Mouse (Mus musculus): Measurements from ENCODE around the gene Nkg7. TPM values are rescaled to one million over a fixed set of nuclear protein-coding genes. Genes with fewer than 3 reads are reported as not detected.

Gene Nkg7
- polyA plus RNA-seq, 1 experiment from 2014 or later = not detected

GRCm38 (mm10) chr7:43427406-43427805 lies 9.5 kb upstream of the Nkg7 start, which contains the start of gene Lim2:
Lim2 (plus strand) TSS chr7:43427670.
- H3K36me3 ChIP-seq = no peaks in the 10 kb centered on the region
- no peak within 1 kb of the TSS for H3K4me3 ChIP-seq
- no peaks in the 10 kb centered on the region for H3K27me3 ChIP-seq
- H3K4me2 ChIP-seq (replicated peaks) = no peak within 1 kb of the TSS
- H3K9ac ChIP-seq = no peak within 1 kb of the TSS
- WGBS = 81% methylated on average over 8 of the region's 8 CpGs
- no peak within 1 kb of the TSS for H3K27ac ChIP-seq
- H3K9me3 ChIP-seq (replicated peaks) = no peaks in the 10 kb centered on the region
- peaks cover 4% of the 10 kb centered on the region; the same call in 1 of the 2 replicates for H3K4me1 ChIP-seq
- ATAC-seq (ENCODE audit: low FRiP score) = no peak

GRCm38 (mm10) chr7:43429500-43429899 lies 7.4 kb upstream of the Nkg7 start:
- WGBS = 59% methylated on average over 4 of the region's 4 CpGs
- no peak overlapping the region for H3K4me2 ChIP-seq (replicated peaks)
- H3K4me1 ChIP-seq = no peaks in the 10 kb centered on the region
- H3K9ac ChIP-seq = no peak overlapping the region
- no peak overlapping the region for H3K4me3 ChIP-seq
- no peaks in the 10 kb centered on the region for H3K9me3 ChIP-seq (replicated peaks)
- H3K36me3 ChIP-seq = no peaks in the 10 kb centered on the region
- no peak for ATAC-seq (ENCODE audit: low FRiP score)
- H3K27ac ChIP-seq = no peak overlapping the region
- no peaks in the 10 kb centered on the region for H3K27me3 ChIP-seq

GRCm38 (mm10) chr7:43432891-43433290 lies 4.0 kb upstream of the Nkg7 start:
- no peak overlapping the region for H3K4me2 ChIP-seq (replicated peaks)
- no peaks in the 10 kb centered on the region for H3K9me3 ChIP-seq (replicated peaks)
- H3K9ac ChIP-seq = no peak overlapping the region
- no peaks in the 10 kb centered on the region for H3K36me3 ChIP-seq
- no peak for ATAC-seq (ENCODE audit: low FRiP score)
- no peaks in the 10 kb centered on the region for H3K27me3 ChIP-seq
- H3K4me1 ChIP-seq = no peaks in the 10 kb centered on the region
- H3K27ac ChIP-seq = no peak overlapping the region
- WGBS = 79% methylated on average over 4 of the region's 4 CpGs
- H3K4me3 ChIP-seq = no peak overlapping the region

GRCm38 (mm10) chr7:43434676-43435075 lies 2.2 kb upstream of the Nkg7 start:
- Histone ChIP-seq H3K36me3 (no peaks in the 10 kb centered on the region), H3K4me1 (no peaks in the 10 kb centered on the region), H3K4me2 (replicated peaks) (no peak overlapping the region), H3K27me3 (no peaks in the 10 kb centered on the region), H3K27ac (no peak overlapping the region), H3K9me3 (replicated peaks) (no peaks in the 10 kb centered on the region), H3K4me3 (no peak overlapping the region), H3K9ac (no peak overlapping the region)
- no peak for ATAC-seq (ENCODE audit: low FRiP score)
- 86% methylated on average over 5 of the region's 5 CpGs for WGBS

GRCm38 (mm10) chr7:43438611-43439010 lies 1.7 kb downstream of the Nkg7 start:
- H3K9ac ChIP-seq = no peak overlapping the region
- H3K36me3 ChIP-seq = no peaks in the 10 kb centered on the region
- no peak overlapping the region for H3K4me3 ChIP-seq
- H3K27me3 ChIP-seq = no peaks in the 10 kb centered on the region
- H3K4me1 ChIP-seq = peaks cover 8% of the 10 kb centered on the region
- H3K4me2 ChIP-seq (replicated peaks) = no peak overlapping the region
- H3K27ac ChIP-seq = no peak overlapping the region
- WGBS = 87% methylated on average over 4 of the region's 4 CpGs
- H3K9me3 ChIP-seq (replicated peaks) = no peaks in the 10 kb centered on the region
- no peak for ATAC-seq (ENCODE audit: low FRiP score)

GRCm38 (mm10) chr7:43440482-43440881 lies 3.6 kb downstream of the Nkg7 start, which contains the start of gene Cldnd2:
Cldnd2 (plus strand) TSS chr7:43440782.
- no peak within 1 kb of the TSS for H3K4me3 ChIP-seq
- H3K4me1 ChIP-seq = peaks cover 18% of the 10 kb centered on the region
- 84% methylated on average over 6 of the region's 6 CpGs for WGBS
- ATAC-seq (ENCODE audit: low FRiP score) = no peak
- H3K36me3 ChIP-seq = no peaks in the 10 kb centered on the region
- H3K27me3 ChIP-seq = no peaks in the 10 kb centered on the region
- no peak within 1 kb of the TSS for H3K4me2 ChIP-seq (replicated peaks)
- no peak within 1 kb of the TSS for H3K9ac ChIP-seq
- no peaks in the 10 kb centered on the region for H3K9me3 ChIP-seq (replicated peaks)
- H3K27ac ChIP-seq = no peak within 1 kb of the TSS

GRCm38 (mm10) chr7:43441071-43441470 lies 4.2 kb downstream of the Nkg7 start:
- no peak overlapping the region for H3K4me2 ChIP-seq (replicated peaks)
- no peaks in the 10 kb centered on the region for H3K36me3 ChIP-seq
- no peak for ATAC-seq (ENCODE audit: low FRiP score)
- no peak overlapping the region for H3K4me3 ChIP-seq
- no peak overlapping the region for H3K27ac ChIP-seq
- H3K27me3 ChIP-seq = no peaks in the 10 kb centered on the region
- peaks cover 18% of the 10 kb centered on the region for H3K4me1 ChIP-seq
- no peaks in the 10 kb centered on the region for H3K9me3 ChIP-seq (replicated peaks)
- H3K9ac ChIP-seq = no peak overlapping the region
- whole genome bisulfite sequencing = 86% methylated on average over 3 of the region's 3 CpGs

- Histone ChIP-seq H3K27me3 (no peaks in the 10 kb centered on the region), H3K9me3 (replicated peaks) (no peaks in the 10 kb centered on the region), H3K4me1 (peaks cover 18% of the 10 kb centered on the region), H3K36me3 (no peaks in the 10 kb centered on the region), H3K4me2 (replicated peaks) (peak overlapping the region; percentile 84), H3K4me3 (peak overlapping the region; percentile 51), H3K9ac (peak overlapping the region; percentile 67), H3K27ac (peak overlapping the region; percentile 89)
- ATAC-seq (ENCODE audit: low FRiP score) = 0 out of 2 replicates have a peak, but pooled peaks have one; percentile 11
- 10% methylated on average over 9 of the region's 9 CpGs for WGBS
Observed at GRCm38 (mm10) chr7:43442684-43443083, 5.8 kb downstream of the Nkg7 start.

GRCm38 (mm10) chr7:43443126-43443916 lies 6.4 kb downstream of the Nkg7 start:
- no peaks in the 10 kb centered on the region for H3K9me3 ChIP-seq (replicated peaks)
- H3K27me3 ChIP-seq = no peaks in the 10 kb centered on the region
- peak overlapping the region; percentile 89 for H3K27ac ChIP-seq
- H3K36me3 ChIP-seq = no peaks in the 10 kb centered on the region
- peak overlapping the region; percentile 51 for H3K4me3 ChIP-seq
- ATAC-seq (ENCODE audit: low FRiP score) = peak; percentile 83
- peak overlapping the region; percentile 84 for H3K4me2 ChIP-seq (replicated peaks)
- peak overlapping the region; percentile 67 for H3K9ac ChIP-seq
- peaks cover 18% of the 10 kb centered on the region for H3K4me1 ChIP-seq
- WGBS = under 1% methylated on average over 36 of the region's 36 CpGs

- WGBS = under 1% methylated on average over 27 of the region's 27 CpGs
- peak; percentile 97 for ATAC-seq (ENCODE audit: low FRiP score)
- Histone ChIP-seq H3K27ac (peak within 1 kb of the TSS; percentile 89), H3K4me2 (replicated peaks) (peak within 1 kb of the TSS; percentile 84), H3K27me3 (no peaks in the 10 kb centered on the region), H3K9me3 (replicated peaks) (no peaks in the 10 kb centered on the region), H3K36me3 (no peaks in the 10 kb centered on the region), H3K4me1 (peaks cover 18% of the 10 kb centered on the region), H3K9ac (peak within 1 kb of the TSS; percentile 67), H3K4me3 (peak within 1 kb of the TSS; percentile 51)
Observed at GRCm38 (mm10) chr7:43443917-43444293, 7.0 kb downstream of the Nkg7 start, which contains the start of the genes Etfb and Gm45233. Etfb (plus strand) TSS chr7:43444083. Gm45233 (plus strand) TSS chr7:43444128.

- H3K27me3 ChIP-seq = no peaks in the 10 kb centered on the region
- H3K4me2 ChIP-seq (replicated peaks) = no peak overlapping the region
- WGBS = 91% methylated on average over 4 of the region's 4 CpGs
- no peak overlapping the region for H3K4me3 ChIP-seq
- H3K4me1 ChIP-seq = peaks cover 13% of the 10 kb centered on the region
- H3K9ac ChIP-seq = no peak overlapping the region
- H3K27ac ChIP-seq = no peak overlapping the region
- no peak for ATAC-seq (ENCODE audit: low FRiP score)
- H3K9me3 ChIP-seq (replicated peaks) = no peaks in the 10 kb centered on the region
- H3K36me3 ChIP-seq = peaks cover under 1% of the 10 kb centered on the region; the same call in 1 of the 2 replicates
Observed at GRCm38 (mm10) chr7:43447801-43448200, 10.9 kb downstream of the Nkg7 start.

- Histone ChIP-seq H3K4me1 (peaks cover 10% of the 10 kb centered on the region), H3K4me2 (replicated peaks) (no peak overlapping the region), H3K9me3 (replicated peaks) (no peaks in the 10 kb centered on the region), H3K36me3 (peaks cover 5% of the 10 kb centered on the region; the same call in 1 of the 2 replicates), H3K4me3 (no peak overlapping the region), H3K27me3 (no peaks in the 10 kb centered on the region), H3K9ac (no peak overlapping the region), H3K27ac (no peak overlapping the region)
- no peak for ATAC-seq (ENCODE audit: low FRiP score)
- 100% methylated on average over 2 of the region's 3 CpGs for WGBS
Observed at GRCm38 (mm10) chr7:43448246-43448645, 11.4 kb downstream of the Nkg7 start.

GRCm38 (mm10) chr7:43449811-43450210 lies 12.9 kb downstream of the Nkg7 start:
- no peak for ATAC-seq (ENCODE audit: low FRiP score)
- H3K27me3 ChIP-seq = no peaks in the 10 kb centered on the region
- H3K27ac ChIP-seq = no peak overlapping the region
- WGBS = 94% methylated on average over 2 of the region's 2 CpGs
- H3K4me3 ChIP-seq = no peak overlapping the region
- peaks cover 21% of the 10 kb centered on the region for H3K36me3 ChIP-seq
- no peaks in the 10 kb centered on the region for H3K9me3 ChIP-seq (replicated peaks)
- peaks cover 4% of the 10 kb centered on the region; the same call in 1 of the 2 replicates for H3K4me1 ChIP-seq
- H3K4me2 ChIP-seq (replicated peaks) = no peak overlapping the region
- H3K9ac ChIP-seq = no peak overlapping the region
